ENCODE assay signal across 8 mouse cellular contexts in the genomic region with DNA sequence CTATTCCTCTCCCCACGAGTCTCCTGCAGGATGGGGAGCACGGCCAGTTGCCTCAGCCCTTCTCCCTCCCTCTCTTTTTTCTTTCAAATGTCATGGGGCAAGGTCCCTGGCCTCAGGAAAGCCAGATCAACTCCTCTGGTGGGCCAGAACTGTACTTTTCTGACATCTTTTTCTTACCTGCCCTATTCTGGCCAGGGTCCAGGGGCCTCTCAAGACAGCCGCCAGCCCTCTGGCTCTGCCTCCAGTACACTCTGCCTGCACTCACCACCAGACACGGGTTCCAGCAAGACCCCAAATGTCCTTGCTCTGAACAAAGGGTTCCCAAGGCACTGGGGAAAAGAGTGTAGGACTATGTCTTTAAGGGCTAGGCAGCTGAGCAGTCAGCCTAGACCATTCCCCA. TPM values are rescaled to one million over a fixed set of nuclear protein-coding genes. Genes with fewer than 3 reads are reported as not detected.
DNase-seq lines count a peak whose midpoint lies in the region; ATAC-seq and TF ChIP-seq lines count a peak whose summit lies in the region.

No protein-coding gene starts in this region.

- peaks cover 5% of the 10 kb centered on the region; the same call in 1 of the 2 replicates for H3K4me1 ChIP-seq in lung, postnatal 0 days (ENCODE audit: insufficient read depth, low read depth, low read length)
- H3K4me1 ChIP-seq in forebrain, embryonic 10.5 days = peaks cover 26% of the 10 kb centered on the region
- peaks cover 18% of the 10 kb centered on the region for H3K4me1 ChIP-seq in limb, embryonic 10.5 days
- H3K4me1 ChIP-seq in stomach, embryonic 14.5 days (ENCODE audit: control insufficient read depth, insufficient read depth, low read length) = peaks cover 17% of the 10 kb centered on the region

- no peak for TF ChIP-seq CTCF in lung, postnatal 0 days (IDR thresholded peaks at IDR 0.05)

- WGBS in lung, postnatal 0 days = 31% methylated on average over 4 of the region's 4 CpGs
- 22% methylated on average over 4 of the region's 4 CpGs for WGBS in forebrain, embryonic 10.5 days
- WGBS in limb, embryonic 10.5 days = 24% methylated on average over 4 of the region's 4 CpGs
- WGBS in stomach, embryonic 14.5 days = 33% methylated on average over 4 of the region's 4 CpGs

- no peaks in the 10 kb centered on the region for H3K27me3 ChIP-seq in lung, postnatal 0 days (replicated peaks; ENCODE audit: insufficient read depth, low read length)
- peaks cover 13% of the 10 kb centered on the region for H3K27me3 ChIP-seq in forebrain, embryonic 10.5 days (ENCODE audit: poor library complexity, severe bottlenecking)
- H3K27me3 ChIP-seq in limb, embryonic 10.5 days (ENCODE audit: low read depth, poor library complexity, severe bottlenecking) = peaks cover 14% of the 10 kb centered on the region
- no peaks in the 10 kb centered on the region for H3K27me3 ChIP-seq in stomach, embryonic 14.5 days (ENCODE audit: control insufficient read depth, insufficient read depth, low read length)

- H3K4me2 ChIP-seq in lung, postnatal 0 days (replicated peaks; ENCODE audit: low read depth, low read length) = peak overlapping the region; percentile 63
- H3K4me2 ChIP-seq in stomach, embryonic 14.5 days (replicated peaks; ENCODE audit: low read depth, low read length) = peak overlapping the region; percentile 65

- H3K36me3 ChIP-seq in lung, postnatal 0 days (ENCODE audit: insufficient read depth, low read length) = no peaks in the 10 kb centered on the region
- no peaks in the 10 kb centered on the region for H3K36me3 ChIP-seq in forebrain, embryonic 10.5 days (replicated peaks)
- H3K36me3 ChIP-seq in limb, embryonic 10.5 days = no peaks in the 10 kb centered on the region
- no peaks in the 10 kb centered on the region for H3K36me3 ChIP-seq in stomach, embryonic 14.5 days (ENCODE audit: control insufficient read depth, insufficient read depth, low read length)

- no peak for ATAC-seq in lung, postnatal 0 days
- ATAC-seq in stomach, embryonic 14.5 days (ENCODE audit: insufficient number of reproducible peaks, insufficient read depth, low FRiP score, low read depth) = peak; percentile 20; the same call in 1 of the 2 replicates

- no peaks in the 10 kb centered on the region for H3K9me3 ChIP-seq in lung, postnatal 0 days (ENCODE audit: low read length)
- H3K9me3 ChIP-seq in forebrain, embryonic 10.5 days = no peaks in the 10 kb centered on the region
- no peaks in the 10 kb centered on the region for H3K9me3 ChIP-seq in limb, embryonic 10.5 days (replicated peaks)
- no peaks in the 10 kb centered on the region for H3K9me3 ChIP-seq in stomach, embryonic 14.5 days (ENCODE audit: control insufficient read depth, low read depth, low read length)

- no peak overlapping the region for H3K9ac ChIP-seq in lung, postnatal 0 days (replicated peaks; ENCODE audit: low read depth)
- no peak overlapping the region; the same call in 1 of the 2 replicates for H3K9ac ChIP-seq in stomach, embryonic 14.5 days (replicated peaks; ENCODE audit: low read depth, low read length)

- DNase-seq in lung, postnatal 0 days (ENCODE audit: low spot score) = no peak
- DNase-seq in lung, postnatal 25 days (ENCODE audit: low spot score) = no peak
- no peak for DNase-seq in forebrain, embryonic 10.5 days (ENCODE audit: extremely low spot score, low spot score)
- DNase-seq in limb, embryonic 10.5 days (ENCODE audit: low spot score) = no peak
- DNase-seq in adrenal gland, postnatal 25 days = no peak
- DNase-seq in urinary bladder, postnatal 10 days (ENCODE audit: low spot score) = no peak
- DNase-seq in gastrocnemius, adult 18-20 months (ENCODE audit: low spot score) = no peak

- H3K4me3 ChIP-seq in lung, postnatal 0 days (ENCODE audit: low read depth, low read length) = no peak overlapping the region
- H3K4me3 ChIP-seq in forebrain, embryonic 10.5 days = peak overlapping the region; percentile 54
- peak overlapping the region; percentile 47 for H3K4me3 ChIP-seq in limb, embryonic 10.5 days
- H3K4me3 ChIP-seq in stomach, embryonic 14.5 days (ENCODE audit: low read depth, low read length) = peak overlapping the region; percentile 24; the same call in 1 of the 2 replicates

- no peak overlapping the region for H3K27ac ChIP-seq in lung, postnatal 0 days (ENCODE audit: low read length)
- peak overlapping the region; percentile 88 for H3K27ac ChIP-seq in forebrain, embryonic 10.5 days
- H3K27ac ChIP-seq in limb, embryonic 10.5 days = peak overlapping the region; percentile 69
- no peak overlapping the region for H3K27ac ChIP-seq in stomach, embryonic 14.5 days (ENCODE audit: low read length)

- no peak for TF ChIP-seq EP300 in lung, postnatal 0 days (IDR thresholded peaks at IDR 0.05)

RNA-seq across cellular contexts. Expression of gene Slc12a8, which starts 0.5 kb away (rescaled TPM):
- 0.40 and 0.79 TPM in 2 replicates for polyA plus RNA-seq in lung, postnatal 0 days (2015; fragmentation: Nextera tagmentation; extraction: Ambion mirVana)
- 0.77 and 1.1 TPM in 2 replicates for polyA plus RNA-seq in forebrain, embryonic 10.5 days (2016; fragmentation: Nextera tagmentation; extraction: Ambion mirVana)
- polyA plus RNA-seq in limb, embryonic 10.5 days (2016; fragmentation: Nextera tagmentation; extraction: Ambion mirVana) = 0.44 and 0.60 TPM in 2 replicates
- polyA plus RNA-seq in stomach, embryonic 14.5 days (2014; fragmentation: Nextera tagmentation; extraction: Ambion mirVana) = 1.8 and 1.9 TPM in 2 replicates
- total RNA-seq in adrenal gland, postnatal 25 days (2021) = 0.70 and 0.76 TPM in 2 replicates
- under 1 TPM; 0.09 to 0.17 TPM for total RNA-seq in gastrocnemius, adult 18-20 months (2021)

Comparison
In these comparisons a context has a peak if more than half of its experiments do, and no peak if none do; other contexts are left out.
1. H3K27ac ChIP-seq: peak in forebrain, embryonic 10.5 days (single experiment) and limb, embryonic 10.5 days (single experiment); none in lung, postnatal 0 days (single experiment) and stomach, embryonic 14.5 days (single experiment).